Comparison of ENCODE assay signal across 8 mouse cellular contexts in the genomic region with DNA sequence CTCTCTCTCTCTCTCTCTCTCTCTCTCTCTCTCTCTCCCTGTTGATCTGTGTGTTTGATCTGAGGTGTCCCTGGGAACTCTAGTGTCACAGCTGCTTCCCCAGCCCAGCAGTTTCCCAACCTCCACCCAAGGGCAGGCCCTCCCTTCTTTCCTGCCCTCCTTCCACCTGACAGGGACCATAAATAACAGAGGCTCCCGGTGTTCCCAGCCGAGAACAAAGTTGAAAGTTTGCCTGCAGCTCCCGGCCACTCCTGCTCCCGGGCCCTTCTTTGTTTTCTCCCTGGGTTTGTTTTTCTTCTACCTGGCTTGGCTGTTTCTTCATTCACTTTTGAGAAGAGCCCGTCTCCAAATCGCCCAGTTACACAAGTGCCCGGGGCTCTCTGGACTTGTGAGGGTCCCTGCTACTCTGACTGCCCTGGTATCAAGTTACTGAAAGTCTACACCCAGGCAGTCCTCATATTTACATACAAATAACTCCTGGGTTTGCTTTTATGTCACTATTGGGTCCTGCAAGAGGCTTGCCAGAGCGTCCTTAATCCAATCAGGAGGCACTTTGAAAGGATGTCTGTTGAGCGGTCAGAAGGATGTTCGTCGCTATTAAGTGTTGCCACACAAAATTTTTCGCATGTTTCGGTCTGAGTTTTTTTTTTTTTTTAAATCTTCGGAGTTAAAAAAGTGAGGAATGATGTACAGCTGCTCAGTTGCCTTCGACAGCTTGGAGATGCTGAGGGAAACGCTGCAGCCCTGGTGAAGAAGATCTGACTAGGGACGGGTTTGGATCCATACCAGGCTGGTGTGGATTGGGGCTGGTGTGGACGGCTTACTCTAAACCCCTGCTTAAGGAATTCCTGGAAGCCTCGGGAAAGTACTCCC.
DNase-seq lines count a peak whose midpoint lies in the region; ATAC-seq and TF ChIP-seq lines count a peak whose summit lies in the region.

No protein-coding gene starts in this region.

- no peak overlapping the region for H3K27ac ChIP-seq in forebrain, embryonic 15.5 days (replicated peaks)
- H3K27ac ChIP-seq in hindbrain, embryonic 11.5 days (ENCODE audit: low read depth, low read length) = no peak overlapping the region
- peak overlapping the region; percentile 3; the same call in 1 of the 2 replicates for H3K27ac ChIP-seq in limb, embryonic 14.5 days (replicated peaks; ENCODE audit: low read depth, low read length)
- no peak overlapping the region for H3K27ac ChIP-seq in neural tube, embryonic 12.5 days

- H3K4me3 ChIP-seq in forebrain, embryonic 15.5 days = no peak overlapping the region; the same call in 1 of the 2 replicates
- peak overlapping the region; percentile 28 for H3K4me3 ChIP-seq in hindbrain, embryonic 11.5 days (ENCODE audit: low read depth, low read length)
- H3K4me3 ChIP-seq in limb, embryonic 14.5 days (replicated peaks; ENCODE audit: low read length) = peak overlapping the region; percentile 22
- peak overlapping the region; percentile 26 for H3K4me3 ChIP-seq in neural tube, embryonic 12.5 days

- ATAC-seq in forebrain, embryonic 15.5 days (replicated peaks) = 0 out of 2 replicates have a peak, but pooled peaks have one; percentile 35
- ATAC-seq in hindbrain, embryonic 11.5 days (ENCODE audit: low FRiP score) = peak; percentile 78
- ATAC-seq in limb, embryonic 14.5 days (ENCODE audit: low FRiP score, low read depth) = peak; percentile 51
- peak; percentile 73 for ATAC-seq in neural tube, embryonic 12.5 days (ENCODE audit: low FRiP score, low read depth)

- 2% methylated on average over 19 of the region's 19 CpGs for WGBS in forebrain, embryonic 15.5 days
- WGBS in hindbrain, embryonic 11.5 days = under 1% methylated on average over 19 of the region's 19 CpGs
- WGBS in limb, embryonic 14.5 days = 2% methylated on average over 19 of the region's 19 CpGs
- WGBS in neural tube, embryonic 12.5 days = under 1% methylated on average over 19 of the region's 19 CpGs

- no peak overlapping the region for H3K9ac ChIP-seq in forebrain, embryonic 15.5 days (replicated peaks)
- no peak overlapping the region; the same call in 1 of the 2 replicates for H3K9ac ChIP-seq in hindbrain, embryonic 11.5 days (ENCODE audit: low read depth, low read length)
- H3K9ac ChIP-seq in limb, embryonic 14.5 days (ENCODE audit: low read depth, low read length, severe bottlenecking) = peak overlapping the region; percentile 22
- H3K9ac ChIP-seq in neural tube, embryonic 12.5 days = no peak overlapping the region

- no peak for TF ChIP-seq POLR2A in limb, embryonic 14.5 days (IDR thresholded peaks at IDR 0.05; ENCODE audit: borderline replicate concordance, extremely low read depth, insufficient read depth, insufficient read length)

- no peaks in the 10 kb centered on the region for H3K36me3 ChIP-seq in forebrain, embryonic 15.5 days
- no peaks in the 10 kb centered on the region for H3K36me3 ChIP-seq in hindbrain, embryonic 11.5 days (ENCODE audit: control insufficient read depth, insufficient read depth, low read length)
- no peaks in the 10 kb centered on the region for H3K36me3 ChIP-seq in limb, embryonic 14.5 days (ENCODE audit: control insufficient read depth, insufficient read depth, low read length)
- H3K36me3 ChIP-seq in neural tube, embryonic 12.5 days = 0 out of 2 replicates have a peak, but pooled peaks cover 5% of the 10 kb centered on the region

- peak; percentile 78 for DNase-seq in adrenal gland, postnatal 14 days
- peak; percentile 58 for DNase-seq in hindbrain, embryonic 11.5 days (ENCODE audit: low spot score)
- peak; percentile 49 for DNase-seq in limb, embryonic 14.5 days (ENCODE audit: low spot score)
- no peak for DNase-seq in layer of hippocampus, adult 9-11 months
- no peak for DNase-seq in spleen, adult 18-20 months
- no peak for DNase-seq in layer of hippocampus, adult 11-12 months (ENCODE audit: low spot score)

- H3K9me3 ChIP-seq in forebrain, embryonic 15.5 days = no peaks in the 10 kb centered on the region
- H3K9me3 ChIP-seq in hindbrain, embryonic 11.5 days (ENCODE audit: control insufficient read depth, low read length) = no peaks in the 10 kb centered on the region
- no peaks in the 10 kb centered on the region for H3K9me3 ChIP-seq in limb, embryonic 14.5 days (ENCODE audit: control insufficient read depth, low read length)
- H3K9me3 ChIP-seq in neural tube, embryonic 12.5 days = no peaks in the 10 kb centered on the region

- H3K27me3 ChIP-seq in forebrain, embryonic 15.5 days = no peaks in the 10 kb centered on the region
- H3K27me3 ChIP-seq in hindbrain, embryonic 11.5 days (ENCODE audit: control insufficient read depth, insufficient read depth, low read length) = no peaks in the 10 kb centered on the region
- no peaks in the 10 kb centered on the region for H3K27me3 ChIP-seq in limb, embryonic 14.5 days (ENCODE audit: control insufficient read depth, insufficient read depth, low read length)
- no peaks in the 10 kb centered on the region for H3K27me3 ChIP-seq in neural tube, embryonic 12.5 days (replicated peaks)

- H3K4me2 ChIP-seq in forebrain, embryonic 15.5 days (replicated peaks) = peak overlapping the region; percentile 34
- peak overlapping the region; percentile 39 for H3K4me2 ChIP-seq in hindbrain, embryonic 11.5 days (replicated peaks; ENCODE audit: low read depth, low read length)
- H3K4me2 ChIP-seq in limb, embryonic 14.5 days (replicated peaks; ENCODE audit: low read depth, low read length, severe bottlenecking) = peak overlapping the region; percentile 44
- H3K4me2 ChIP-seq in neural tube, embryonic 12.5 days (replicated peaks) = peak overlapping the region; percentile 56

- peaks cover 21% of the 10 kb centered on the region for H3K4me1 ChIP-seq in forebrain, embryonic 15.5 days
- peaks cover 4% of the 10 kb centered on the region; the same call in 1 of the 2 replicates for H3K4me1 ChIP-seq in hindbrain, embryonic 11.5 days (replicated peaks; ENCODE audit: control insufficient read depth, insufficient read depth, low read length)
- H3K4me1 ChIP-seq in limb, embryonic 14.5 days (ENCODE audit: control insufficient read depth, insufficient read depth, low read length) = peaks cover 36% of the 10 kb centered on the region
- H3K4me1 ChIP-seq in neural tube, embryonic 12.5 days = peaks cover 45% of the 10 kb centered on the region

Comparison
In these comparisons a context has a peak if more than half of its experiments do, and no peak if none do; other contexts are left out.
1. DNase-seq: peak in adrenal gland, postnatal 14 days (single experiment), hindbrain, embryonic 11.5 days (single experiment) and limb, embryonic 14.5 days (single experiment); none in layer of hippocampus, adult 9-11 months (single experiment), spleen, adult 18-20 months (0 of 2) and layer of hippocampus, adult 11-12 months (single experiment).
2. Peak in every context shown above with its lines, with median percentiles within 50 percentile points of each other: ATAC-seq and H3K4me2 ChIP-seq.